17 mouse cellular contexts compared by ENCODE assay signal in the genomic region with DNA sequence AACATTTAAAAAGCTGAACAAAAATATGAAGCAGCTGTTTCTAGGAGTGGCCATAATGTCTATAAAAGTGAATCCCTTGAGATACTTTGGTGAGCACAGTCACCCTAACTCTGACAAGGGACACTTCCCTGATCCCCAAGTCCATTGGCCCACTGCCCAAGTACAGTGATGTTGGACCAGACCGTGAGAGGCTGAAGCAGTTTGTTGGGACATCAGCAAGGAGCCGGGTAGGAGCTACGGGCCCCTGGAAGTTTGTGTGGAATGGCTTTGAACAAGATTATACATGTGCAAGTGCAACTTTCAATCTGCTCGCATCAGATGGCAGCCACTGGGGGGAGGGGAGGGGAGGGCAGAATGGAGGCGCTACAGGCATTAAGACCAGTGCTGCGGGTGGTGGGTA.
"Had no signal": no experiment of that assay in that cellular context is flagged by ENCODE, and none has a peak within 500 bp of the region (broad histone marks: within the 10 kb centered on the region; RNA-seq: fewer than 3 reads in every experiment).

No protein-coding gene starts in this region.

- H3K4me1 ChIP-seq: midbrain, embryonic 10.5 days; midbrain, embryonic 12.5 days; neural tube, embryonic 13.5 days; neural tube, embryonic 15.5 days; stomach, embryonic 15.5 days had no signal

- H3K4me2 ChIP-seq: midbrain, embryonic 12.5 days; neural tube, embryonic 13.5 days; neural tube, embryonic 15.5 days; stomach, embryonic 15.5 days had no signal

- H3K27ac ChIP-seq: midbrain, embryonic 10.5 days; midbrain, embryonic 12.5 days; neural tube, embryonic 13.5 days; neural tube, embryonic 15.5 days; stomach, embryonic 15.5 days; stomach, postnatal 0 days had no signal

- ATAC-seq: midbrain, embryonic 16.5 days had no signal

- H3K9me3 ChIP-seq: midbrain, embryonic 10.5 days; midbrain, embryonic 12.5 days; neural tube, embryonic 13.5 days; neural tube, embryonic 15.5 days; stomach, embryonic 15.5 days had no signal

- H3K9ac ChIP-seq: midbrain, embryonic 12.5 days; neural tube, embryonic 13.5 days; neural tube, embryonic 15.5 days; stomach, embryonic 15.5 days had no signal

- H3K4me3 ChIP-seq: midbrain, embryonic 10.5 days; midbrain, embryonic 12.5 days; myocyte; neural tube, embryonic 13.5 days; neural tube, embryonic 15.5 days; stomach, embryonic 15.5 days had no signal

- DNase-seq: lung, adult 18-20 months; lung, postnatal 10 days; midbrain, embryonic 14.5 days; retina, postnatal 1 day; right cerebral cortex, adult 18-20 months; right cerebral cortex, postnatal 14 days; thymus, adult 2 months; thymus, postnatal 25 days; thymus, postnatal 4 days had no signal

- H3K27me3 ChIP-seq: midbrain, embryonic 12.5 days; neural tube, embryonic 13.5 days; neural tube, embryonic 15.5 days; stomach, embryonic 15.5 days had no signal

- H3K36me3 ChIP-seq: midbrain, embryonic 10.5 days; midbrain, embryonic 12.5 days; neural tube, embryonic 13.5 days; neural tube, embryonic 15.5 days; stomach, embryonic 15.5 days had no signal
